Comparison of ENCODE assay signal across 8 mouse cellular contexts in genomic region chr2:33215177-33215699, GRCm38 (mm10). TPM values are rescaled to one million over a fixed set of nuclear protein-coding genes. Genes with fewer than 3 reads are reported as not detected.
DNase-seq lines count a peak whose midpoint lies in the region; ATAC-seq and TF ChIP-seq lines count a peak whose summit lies in the region.

No protein-coding gene starts in this region.

- TF ChIP-seq POLR2A in liver, adult 2 months (IDR thresholded peaks at IDR 0.05; ENCODE audit: extremely low read depth, insufficient read depth, low read length): no peak
- TF ChIP-seq POLR2A in olfactory bulb, adult 2 months (IDR thresholded peaks at IDR 0.05; ENCODE audit: insufficient read depth, low read depth, low read length): no peak

- no peak overlapping the region for H3K4me3 ChIP-seq in liver, adult 2 months (ENCODE audit: insufficient read depth, low read depth, low read length)
- H3K4me3 ChIP-seq in forebrain, postnatal 0 days (ENCODE audit: low read depth, low read length): no peak overlapping the region
- H3K4me3 ChIP-seq in limb, embryonic 15.5 days: peak overlapping the region; percentile 57
- H3K4me3 ChIP-seq in olfactory bulb, adult 2 months (ENCODE audit: insufficient read depth, low read depth, low read length): peak overlapping the region; percentile 35; the same call in 1 of the 2 replicates

- peak overlapping the region; percentile 40 for H3K4me2 ChIP-seq in forebrain, postnatal 0 days (ENCODE audit: low read depth)
- peak overlapping the region; percentile 78 for H3K4me2 ChIP-seq in limb, embryonic 15.5 days

- H3K9me3 ChIP-seq in forebrain, postnatal 0 days (ENCODE audit: low read length): no peaks in the 10 kb centered on the region
- H3K9me3 ChIP-seq in limb, embryonic 15.5 days: no peaks in the 10 kb centered on the region

- TF ChIP-seq CTCF in liver, adult 2 months (IDR thresholded peaks at IDR 0.05; ENCODE audit: low read depth, low read length): no peak
- no peak for TF ChIP-seq CTCF in forebrain, postnatal 0 days (IDR thresholded peaks at IDR 0.05; ENCODE audit: low read depth)
- TF ChIP-seq CTCF in olfactory bulb, adult 2 months (IDR thresholded peaks at IDR 0.05; ENCODE audit: insufficient read depth, low read depth, low read length): no peak

- WGBS in liver, adult 2 months: 75% methylated on average over 5 of the region's 5 CpGs
- 75% methylated on average over 5 of the region's 5 CpGs for WGBS in forebrain, postnatal 0 days
- 50% methylated on average over 5 of the region's 5 CpGs for WGBS in limb, embryonic 15.5 days
- WGBS in olfactory bulb, adult 2 months: 75% methylated on average over 5 of the region's 5 CpGs

- H3K9ac ChIP-seq in liver, adult 2 months (ENCODE audit: low read depth, low read length): peak overlapping the region; percentile 17; the same call in 1 of the 2 replicates
- H3K9ac ChIP-seq in forebrain, postnatal 0 days: 0 out of 2 replicates have a peak overlapping the region, but pooled peaks have one; percentile 22
- peak overlapping the region; percentile 44 for H3K9ac ChIP-seq in limb, embryonic 15.5 days

- H3K27ac ChIP-seq in liver, adult 2 months (replicated peaks; ENCODE audit: insufficient read depth, low read depth, low read length): no peak overlapping the region
- peak overlapping the region; percentile 24; the same call in 1 of the 2 replicates for H3K27ac ChIP-seq in forebrain, postnatal 0 days (ENCODE audit: low read depth, low read length)
- H3K27ac ChIP-seq in limb, embryonic 15.5 days: peak overlapping the region; percentile 85
- H3K27ac ChIP-seq in olfactory bulb, adult 2 months (ENCODE audit: insufficient read depth, low read depth, low read length): peak overlapping the region; percentile 56

- DNase-seq in liver, adult 2 months (ENCODE audit: extremely low read depth, low read depth, low spot score): no peak
- no peak for DNase-seq in liver
- no peak for DNase-seq in forebrain, postnatal 0 days
- DNase-seq in thymus, postnatal 0 days (ENCODE audit: low spot score): no peak
- DNase-seq in layer of hippocampus, postnatal 10 days (ENCODE audit: low spot score in 2 of 2): no peak
- DNase-seq in ovary, postnatal 10 days (ENCODE audit: low spot score): no peak

- no peak for ATAC-seq in forebrain, postnatal 0 days
- ATAC-seq in limb, embryonic 15.5 days (ENCODE audit: insufficient number of reproducible peaks, low FRiP score, low TSS enrichment, low read depth): no peak

- 0 out of 2 replicates have a peak, but pooled peaks cover 5% of the 10 kb centered on the region for H3K4me1 ChIP-seq in liver, adult 2 months (ENCODE audit: control insufficient read depth, insufficient read depth, low read length)
- peaks cover 4% of the 10 kb centered on the region for H3K4me1 ChIP-seq in forebrain, postnatal 0 days (ENCODE audit: insufficient read depth)
- peaks cover 51% of the 10 kb centered on the region for H3K4me1 ChIP-seq in limb, embryonic 15.5 days
- H3K4me1 ChIP-seq in olfactory bulb, adult 2 months (ENCODE audit: control insufficient read depth, insufficient read depth, low read length): peaks cover 55% of the 10 kb centered on the region

- no peaks in the 10 kb centered on the region for H3K79me2 ChIP-seq in liver, adult 2 months (ENCODE audit: control insufficient read depth, insufficient read depth, low read length)

- no peaks in the 10 kb centered on the region for H3K27me3 ChIP-seq in liver, adult 2 months (ENCODE audit: control insufficient read depth, insufficient read depth, low read length)
- no peaks in the 10 kb centered on the region for H3K27me3 ChIP-seq in forebrain, postnatal 0 days (ENCODE audit: insufficient read depth, low read length)
- H3K27me3 ChIP-seq in limb, embryonic 15.5 days: no peaks in the 10 kb centered on the region

- H3K36me3 ChIP-seq in liver, adult 2 months (ENCODE audit: control insufficient read depth, insufficient read depth, low read length): no peaks in the 10 kb centered on the region
- H3K36me3 ChIP-seq in forebrain, postnatal 0 days (ENCODE audit: insufficient read depth): no peaks in the 10 kb centered on the region
- H3K36me3 ChIP-seq in limb, embryonic 15.5 days: no peaks in the 10 kb centered on the region

RNA-seq across cellular contexts. Expression of gene Angptl2, which starts 0.6 kb away (rescaled TPM):
- total RNA-seq in liver, adult 2 months (2014; rRNA removed): 11.3 and 15.4 TPM in 2 replicates
- polyA plus RNA-seq in liver, adult 2 months (2012; rRNA removed): 16.4 and 17.0 TPM in 2 replicates
- total RNA-seq in forebrain, postnatal 0 days (2014; rRNA removed): 7.9 and 17.5 TPM in 2 replicates
- polyA plus RNA-seq in forebrain, postnatal 0 days (2015; fragmentation: Nextera tagmentation; extraction: Ambion mirVana): 7.1 and 7.7 TPM in 2 replicates
- polyA plus RNA-seq in limb, embryonic 15.5 days (2015; fragmentation: Nextera tagmentation; extraction: Ambion mirVana): 112 and 135 TPM in 2 replicates
- polyA plus RNA-seq in olfactory bulb, adult 2 months (2012; ENCODE audit: insufficient read depth, insufficient read length, low replicate concordance, missing spikeins): not detected in 2 replicates
- polyA plus RNA-seq in thymus, postnatal 0 days (2015; fragmentation: Nextera tagmentation; extraction: Ambion mirVana): 29.8 and 34.7 TPM in 2 replicates
- 1 to 10 TPM; 3.7 to 7.2 TPM for total RNA-seq in layer of hippocampus, postnatal 10 days (2021)

Comparison
In these comparisons a context has a peak if more than half of its experiments do, and no peak if none do; other contexts are left out.
1. H3K4me3 ChIP-seq: peak in limb, embryonic 15.5 days (single experiment) and olfactory bulb, adult 2 months (single experiment); none in liver, adult 2 months (single experiment) and forebrain, postnatal 0 days (single experiment).
2. Peak in every context shown above with its lines, with median percentiles within 50 percentile points of each other: H3K9ac ChIP-seq.